Mouse (Mus musculus) frontal cortex, postnatal 25 days (tissue): ENCODE results near the gene Apof.
A peak's percentile ranks its signal among the peaks of the same experiment; 100 is the strongest.

Experiments
- DNase-seq, 2 experiments: peaks; one replicate each; pipeline ENCODE4 v3.0.0; 2022; ENCODE audit warnings: low spot score in 2 of 2

Gene Apof

GRCm38 (mm10) chr10:128268371-128268770 is at the start of gene Apof:
Gene Apof (plus strand): TSS chr10:128268671.
- no peak for DNase-seq

GRCm38 (mm10) chr10:128221533-128222286 is 46.8 kb upstream of the Apof start:
- no peak for DNase-seq

GRCm38 (mm10) chr10:128225064-128225463 is 43.4 kb upstream of the Apof start:
- DNase-seq = no peak

GRCm38 (mm10) chr10:128225538-128225937 is 42.9 kb upstream of the Apof start, which contains the start of gene Mip:
Gene Mip (plus strand): TSS chr10:128225838.
- no peak for DNase-seq

GRCm38 (mm10) chr10:128227592-128227991 is 40.9 kb upstream of the Apof start:
- no peak for DNase-seq

- no peak for DNase-seq
Measured at GRCm38 (mm10) chr10:128228009-128228408, 40.5 kb upstream of the Apof start.

GRCm38 (mm10) chr10:128230582-128230981 is 37.9 kb upstream of the Apof start:
- no peak for DNase-seq

GRCm38 (mm10) chr10:128231146-128231545 is 37.3 kb upstream of the Apof start:
- DNase-seq = no peak

GRCm38 (mm10) chr10:128231697-128232419 is 36.6 kb upstream of the Apof start, which contains the start of gene Timeless:
Gene Timeless (plus strand): TSS chr10:128232065.
- DNase-seq = peak; percentile 74 to 82

DNA sequence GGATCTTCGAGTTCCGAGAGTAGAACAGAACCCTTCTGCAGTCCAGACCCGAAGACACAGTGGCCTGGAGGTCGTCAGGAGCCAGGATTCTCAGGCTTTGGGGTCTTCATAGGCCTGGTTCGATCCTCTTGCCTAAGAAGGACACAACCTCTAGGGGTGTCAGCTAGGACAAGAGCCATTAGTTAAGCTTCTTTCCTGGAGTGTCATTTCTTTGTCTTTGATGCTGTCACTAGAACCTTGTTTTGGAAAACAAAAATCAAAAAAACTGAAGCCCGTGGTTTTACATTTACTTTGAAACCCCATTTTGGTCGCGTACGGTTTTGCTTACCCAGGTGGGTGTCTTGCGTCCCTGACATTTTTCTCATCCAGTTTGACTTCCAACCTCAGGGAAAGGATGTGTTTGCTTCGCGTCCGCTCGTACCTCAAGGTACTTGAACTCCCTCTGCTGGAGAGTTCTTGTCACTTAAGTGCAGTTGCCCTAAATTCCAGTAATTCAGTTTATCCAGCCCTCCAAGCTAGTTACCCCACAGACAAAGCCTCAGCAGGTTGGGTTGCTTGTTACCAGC is 36.0 kb upstream of the Apof start:
- DNase-seq = peak in 1 of 2 experiments; percentile 15

GRCm38 (mm10) chr10:128236321-128236720 is 32.1 kb upstream of the Apof start:
- DNase-seq = no peak

DNA sequence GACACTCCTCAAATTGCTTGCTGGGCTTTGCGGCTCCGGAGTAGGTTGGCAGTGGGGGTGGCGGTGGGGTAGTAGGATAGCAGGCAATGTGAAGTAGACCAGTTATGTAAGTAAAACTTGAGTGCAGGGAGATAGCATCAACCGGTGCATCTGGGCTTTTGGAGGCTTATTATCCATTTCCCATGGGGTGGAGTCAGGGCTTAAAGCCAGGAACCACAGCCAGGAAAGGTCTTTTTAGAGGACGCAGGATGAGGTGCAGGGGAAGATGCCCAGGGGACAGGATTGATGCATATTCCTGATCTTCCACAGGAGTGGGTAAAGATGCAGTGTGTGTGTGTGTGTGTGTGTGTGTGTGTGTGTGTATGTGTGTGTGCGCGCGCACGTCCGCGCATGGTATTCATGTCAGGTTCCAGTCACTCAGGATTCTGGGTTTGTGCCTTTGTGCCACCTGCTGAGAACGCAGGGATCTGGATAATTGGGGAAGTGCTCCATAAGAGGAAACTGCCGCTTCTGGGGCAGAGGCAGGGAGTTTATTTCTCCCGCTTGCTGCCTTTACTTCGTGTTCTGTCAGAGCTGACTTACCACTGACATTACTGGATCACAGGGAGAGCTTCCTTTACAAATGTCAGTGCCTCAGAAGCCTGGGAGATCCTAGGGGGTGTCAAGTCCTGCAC is 30.5 kb upstream of the Apof start:
- no peak for DNase-seq

GRCm38 (mm10) chr10:128239140-128239539 is 29.3 kb upstream of the Apof start:
- no peak for DNase-seq

DNA sequence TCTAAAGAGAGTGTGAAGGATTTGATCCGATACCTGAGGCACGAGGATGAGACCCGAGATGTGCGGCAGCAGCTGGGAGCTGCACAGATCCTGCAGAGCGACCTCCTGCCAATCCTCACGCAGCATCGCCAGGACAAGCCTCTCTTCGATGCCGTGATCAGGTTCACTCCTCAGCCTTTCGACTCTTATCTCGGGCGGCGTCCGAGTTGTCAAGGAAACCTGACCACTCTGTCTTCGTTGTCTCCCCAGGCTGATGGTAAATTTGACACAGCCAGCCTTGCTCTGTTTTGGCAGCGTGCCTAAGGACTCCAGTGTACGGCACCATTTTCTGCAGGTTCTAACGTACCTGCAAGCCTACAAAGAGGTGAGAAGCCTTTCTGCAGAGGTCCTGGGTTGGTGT is 28.3 kb upstream of the Apof start:
- no peak for DNase-seq

DNA sequence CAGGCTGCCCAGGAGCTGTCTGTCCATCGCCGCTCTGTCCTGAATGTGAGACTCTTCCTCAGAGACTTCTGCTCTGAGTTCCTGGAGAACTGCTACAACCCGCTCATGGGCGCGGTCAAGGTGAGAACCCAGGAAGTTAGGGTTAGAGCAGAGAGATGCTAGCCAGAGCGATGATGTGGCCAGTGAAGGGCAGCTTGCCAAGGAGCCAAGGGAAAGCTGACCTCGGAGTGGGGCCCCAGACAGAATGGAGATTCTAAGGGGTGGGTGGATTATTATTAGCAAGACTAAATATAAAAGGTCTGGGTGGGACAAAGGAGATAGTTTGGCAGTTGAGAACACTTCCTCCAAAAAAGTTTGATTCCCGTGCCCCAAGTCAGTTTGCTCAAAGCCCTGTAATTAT is 25.2 kb upstream of the Apof start:
- no peak for DNase-seq

- no peak for DNase-seq
Measured at GRCm38 (mm10) chr10:128244121-128244520, 24.4 kb upstream of the Apof start.

GRCm38 (mm10) chr10:128247020-128247732 is 21.3 kb upstream of the Apof start:
- DNase-seq = no peak

DNA sequence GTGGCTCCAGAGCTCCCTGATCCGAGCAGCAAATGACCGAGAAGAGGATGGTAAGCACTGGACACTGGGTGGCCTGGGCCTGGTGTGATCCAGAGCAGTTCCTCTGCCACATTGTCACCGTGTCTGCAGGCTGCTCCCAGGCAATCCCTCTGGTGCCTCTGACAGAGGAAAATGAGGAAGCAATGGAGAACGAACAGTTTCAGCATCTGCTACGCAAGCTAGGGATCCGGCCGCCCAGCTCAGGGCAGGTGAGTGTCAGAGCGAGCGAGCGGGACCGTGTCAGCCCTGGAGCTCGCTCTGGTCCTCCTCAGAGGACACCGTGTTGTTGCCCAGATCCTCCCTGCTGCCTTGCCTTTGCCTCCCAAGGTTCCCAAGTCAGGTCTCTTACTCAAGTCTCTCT is 17.9 kb upstream of the Apof start:
- DNase-seq = no peak

- DNase-seq = no peak
Measured at GRCm38 (mm10) chr10:128253677-128254255, 14.7 kb upstream of the Apof start, which contains the start of gene Apon. Gene Apon (plus strand): TSS chr10:128254096.

DNA sequence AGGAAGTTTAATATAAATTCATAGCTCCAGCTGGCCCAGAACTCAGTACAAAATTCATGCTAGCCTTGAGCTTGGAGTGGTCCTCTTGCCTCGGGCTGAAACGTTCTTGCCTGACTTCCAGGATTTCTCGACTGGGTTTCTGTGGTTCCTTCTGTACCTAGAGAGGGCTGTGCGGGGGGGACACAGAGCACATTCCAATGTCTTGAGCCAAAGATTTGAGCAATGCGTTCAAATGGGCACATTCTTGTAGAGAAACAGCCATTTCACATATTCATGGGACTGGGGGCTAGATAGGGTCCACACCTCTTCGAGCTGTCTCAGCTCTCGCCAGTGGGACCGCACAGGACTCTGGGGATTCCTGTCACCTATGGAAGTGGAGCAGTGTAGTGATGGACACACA is 12.5 kb upstream of the Apof start:
- DNase-seq = no peak

DNA sequence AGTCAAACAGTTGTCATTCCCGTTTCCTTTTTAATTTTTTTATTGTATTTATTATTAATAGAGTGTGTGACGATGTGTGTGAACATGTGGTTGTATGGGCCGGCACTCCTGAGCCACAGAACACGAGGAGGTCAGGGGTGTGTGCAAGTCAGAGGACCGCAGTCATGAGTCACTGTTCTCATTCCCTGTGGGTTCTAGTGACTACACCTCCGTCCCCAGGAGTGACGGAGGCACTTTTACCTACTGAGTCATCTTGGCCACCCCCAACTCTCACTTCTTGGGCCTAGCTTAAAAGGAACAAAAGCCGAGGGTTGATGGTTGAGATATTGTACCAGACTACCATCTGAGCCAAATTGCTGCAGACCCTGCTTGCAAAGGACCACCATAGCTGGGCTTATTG is 12.1 kb upstream of the Apof start:
- DNase-seq = no peak
